Mouse (Mus musculus) yolk sac, embryonic 10.5 days (tissue): ENCODE data around the gene Prss27.
"Not testable (repeated sequence)": the region's sequence is repeated elsewhere in the genome, so short reads cannot be mapped to it uniquely, and the experiment has no call there.

Source experiments
- DNase-seq: peaks from one replicate; pipeline ENCODE4 v3.0.0-alpha.2; 2017; ENCODE audit warnings: low spot score

The Prss27 gene

DNA sequence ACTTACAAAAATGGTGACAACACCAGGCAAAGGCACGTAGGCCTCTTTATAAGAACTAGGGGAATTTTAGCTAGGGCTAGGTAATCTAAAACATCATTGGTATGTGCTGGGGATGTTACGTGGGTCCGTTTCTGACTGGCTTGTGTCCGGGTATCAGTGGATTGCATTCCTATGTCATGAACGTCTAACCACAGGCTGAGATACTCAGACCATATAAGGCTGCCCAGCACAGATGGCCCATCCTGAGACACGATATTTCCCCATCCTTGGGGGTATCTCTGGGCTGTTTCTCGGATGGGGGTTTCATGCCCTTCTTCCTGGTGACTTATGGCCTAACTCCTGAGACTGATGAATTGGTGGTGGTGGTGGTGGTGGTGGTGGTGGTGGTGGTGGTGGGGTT, 2.9 kb upstream of the Prss27 start:
- DNase-seq = no peak

GRCm38 (mm10) chr17:24036954-24037353, 990 bp upstream of the Prss27 start:
- no peak for DNase-seq

GRCm38 (mm10) chr17:24037360-24037759, 584 bp upstream of the Prss27 start:
- DNase-seq = no peak

DNA sequence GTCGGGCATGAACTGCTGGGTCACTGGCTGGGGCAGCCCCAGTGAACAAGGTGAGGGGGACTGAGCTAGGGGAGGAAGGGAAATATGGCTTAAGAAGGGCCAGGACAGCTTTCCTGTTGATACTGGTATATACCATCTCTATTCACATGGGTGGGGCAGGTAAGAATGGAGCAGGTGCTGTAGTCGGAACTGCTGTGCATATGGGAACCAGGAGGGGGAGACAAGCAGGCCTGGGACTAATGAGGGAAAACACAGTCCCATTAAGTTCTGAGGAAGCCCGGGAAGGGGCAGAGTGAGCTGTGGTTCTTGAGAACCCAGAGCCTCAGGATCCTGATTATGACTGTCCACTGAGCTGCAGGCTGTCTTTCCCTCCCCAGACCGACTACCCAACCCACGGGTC, 6.5 kb downstream of the Prss27 start:
- DNase-seq = no peak

DNA sequence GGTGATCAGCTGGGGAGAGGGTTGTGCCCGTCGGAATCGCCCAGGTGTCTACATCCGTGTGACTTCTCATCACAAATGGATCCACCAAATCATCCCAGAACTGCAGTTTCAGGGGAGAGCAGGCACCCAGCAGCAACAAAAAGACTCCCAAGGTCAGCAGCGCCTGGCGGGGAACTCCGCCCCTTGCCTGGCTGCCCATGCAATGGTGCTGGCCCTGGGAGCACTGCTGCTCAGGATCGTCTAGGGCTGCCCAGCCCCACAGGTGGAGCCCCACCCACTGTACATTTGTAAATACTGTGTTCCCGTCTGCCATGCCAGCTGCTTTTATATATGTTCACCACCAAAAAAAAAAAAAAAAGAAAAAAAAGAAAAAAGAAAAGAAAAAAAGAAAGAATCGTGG, 7.7 kb downstream of the Prss27 start:
- DNase-seq = no peak

- peak; percentile 23 for DNase-seq
Observed at GRCm38 (mm10) chr17:24046026-24046425, 8.1 kb downstream of the Prss27 start.

- no peak for DNase-seq
Observed at GRCm38 (mm10) chr17:24048053-24048452, 10.1 kb downstream of the Prss27 start.

GRCm38 (mm10) chr17:24049008-24049407, 11.1 kb downstream of the Prss27 start:
- no peak for DNase-seq

GRCm38 (mm10) chr17:24056636-24057625, 19.0 kb downstream of the Prss27 start:
- DNase-seq = peak; percentile 82

- no peak for DNase-seq
Observed at GRCm38 (mm10) chr17:24057730-24058245, 19.8 kb downstream of the Prss27 start.

DNA sequence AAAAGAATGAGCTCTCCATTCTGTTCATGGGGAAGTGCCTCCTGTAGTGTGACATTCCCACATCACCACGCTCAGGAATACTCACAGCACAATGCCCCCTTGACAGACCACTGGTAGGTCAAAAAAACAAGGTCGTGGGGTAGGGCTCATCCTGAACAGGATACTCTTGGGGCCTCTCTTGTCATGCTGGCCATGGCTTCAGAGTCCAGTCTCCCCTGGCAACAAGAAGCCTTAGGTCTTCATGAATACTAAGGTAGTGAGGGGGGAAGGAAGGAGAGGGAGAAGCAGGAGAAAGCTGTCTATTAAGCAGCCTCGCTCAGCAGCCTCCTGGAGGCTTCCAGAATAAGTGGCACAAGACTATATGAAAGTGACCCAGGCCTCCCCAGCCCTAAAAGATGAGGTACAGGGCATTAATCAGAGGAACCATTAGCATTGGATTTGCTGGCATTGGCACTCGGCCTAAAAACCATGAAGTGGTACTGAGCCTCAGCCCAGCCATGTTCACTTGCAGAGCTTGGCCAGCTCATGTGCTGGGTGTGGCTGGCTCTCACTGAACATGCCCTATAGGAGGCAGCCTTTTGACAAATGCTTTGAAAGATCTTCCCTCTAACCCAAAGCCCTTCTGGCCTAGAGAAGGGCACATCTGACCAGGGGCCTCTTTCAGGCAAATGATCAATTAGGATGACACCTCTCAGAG, 24.7 kb downstream of the Prss27 start:
- no peak for DNase-seq

DNA sequence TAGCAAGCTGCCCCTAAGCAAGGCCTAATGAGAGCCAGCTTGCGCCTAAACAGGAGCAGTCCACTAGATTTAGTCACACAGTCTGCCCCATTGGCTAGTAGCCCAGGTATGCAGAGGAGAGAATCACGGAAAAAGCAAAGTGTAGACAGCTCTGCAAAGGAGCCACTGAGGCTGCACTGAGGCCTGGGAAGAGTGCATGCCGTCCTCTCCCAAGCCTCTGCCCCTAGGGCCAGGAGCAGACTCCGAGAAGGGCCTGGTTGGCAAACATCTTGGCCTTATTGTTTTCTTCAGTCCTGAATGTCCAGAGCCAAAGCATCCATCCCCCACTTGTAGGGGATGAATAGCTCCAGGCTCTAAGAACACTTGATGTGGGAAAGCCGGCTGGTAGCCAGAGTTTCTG, 30.3 kb downstream of the Prss27 start:
- no peak for DNase-seq

DNA sequence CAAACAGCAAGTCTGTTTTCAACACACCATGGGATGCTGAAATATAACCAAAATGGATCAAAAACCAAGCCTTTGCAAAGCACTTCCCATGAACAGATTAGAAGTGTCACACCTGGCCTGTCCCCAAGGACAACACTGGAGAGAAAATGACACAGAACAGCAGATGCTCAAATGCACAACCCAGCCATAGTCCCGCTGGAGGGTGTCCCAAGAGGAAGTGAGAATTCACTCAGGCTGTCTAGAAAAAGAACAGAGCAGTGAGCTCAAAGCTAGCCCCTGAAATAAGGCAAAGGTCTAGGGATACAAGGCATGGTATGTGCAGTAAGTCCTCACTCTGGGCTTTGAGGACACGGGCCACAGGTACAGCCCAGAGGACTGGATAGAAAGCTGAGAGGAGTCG, 31.6 kb downstream of the Prss27 start:
- no peak for DNase-seq

DNA sequence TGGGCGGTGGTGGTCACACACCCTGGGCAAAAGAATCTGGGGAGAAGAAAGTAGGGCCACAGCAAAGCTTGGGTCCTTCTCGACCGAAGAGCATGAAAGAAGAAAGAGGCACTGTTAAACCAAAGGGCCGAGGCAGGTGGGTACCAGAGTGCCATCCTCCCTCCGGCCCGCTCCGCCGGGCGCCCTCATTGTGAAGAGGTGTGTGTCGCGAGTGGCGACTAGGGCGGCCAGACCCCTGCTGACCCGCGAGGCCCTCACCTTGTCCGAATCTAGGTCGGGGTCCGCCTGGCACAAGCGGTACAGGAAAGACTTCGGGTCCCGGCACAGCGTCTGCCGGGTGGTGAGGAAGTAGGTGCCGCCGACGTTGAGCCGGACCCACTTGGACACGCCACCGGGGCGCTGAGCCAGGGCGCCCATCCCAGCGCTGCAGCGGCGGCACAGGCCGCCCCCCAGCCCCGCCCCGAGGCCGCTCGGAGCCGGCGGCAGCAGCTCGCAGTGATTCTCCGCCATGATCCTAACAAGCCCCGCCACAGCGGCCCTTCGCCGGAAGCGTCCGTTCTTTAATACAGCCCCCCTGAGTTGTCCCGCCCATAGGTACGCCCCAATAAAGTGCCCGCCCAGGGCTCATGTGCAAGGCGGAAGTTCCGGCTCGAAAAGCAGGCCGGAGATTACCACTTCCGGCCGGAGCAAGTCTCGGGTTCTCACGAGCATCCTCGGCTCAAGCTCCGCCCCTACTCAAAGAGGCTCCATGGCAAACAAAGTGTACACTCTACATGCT, 35.2 kb downstream of the Prss27 start, which contains the start of gene Kctd5:
Gene Kctd5, minus strand, starts transcription at position 567 of the 778 bp plus-strand sequence.
- DNase-seq = peak; percentile 93

- no peak for DNase-seq
Observed at GRCm38 (mm10) chr17:24077101-24077500, 39.2 kb downstream of the Prss27 start.

- DNase-seq = no peak
Observed at GRCm38 (mm10) chr17:24084593-24084992, 46.6 kb downstream of the Prss27 start.

- not testable (repeated sequence) for DNase-seq
Observed at GRCm38 (mm10) chr17:24086399-24086798, 48.5 kb downstream of the Prss27 start.

DNA sequence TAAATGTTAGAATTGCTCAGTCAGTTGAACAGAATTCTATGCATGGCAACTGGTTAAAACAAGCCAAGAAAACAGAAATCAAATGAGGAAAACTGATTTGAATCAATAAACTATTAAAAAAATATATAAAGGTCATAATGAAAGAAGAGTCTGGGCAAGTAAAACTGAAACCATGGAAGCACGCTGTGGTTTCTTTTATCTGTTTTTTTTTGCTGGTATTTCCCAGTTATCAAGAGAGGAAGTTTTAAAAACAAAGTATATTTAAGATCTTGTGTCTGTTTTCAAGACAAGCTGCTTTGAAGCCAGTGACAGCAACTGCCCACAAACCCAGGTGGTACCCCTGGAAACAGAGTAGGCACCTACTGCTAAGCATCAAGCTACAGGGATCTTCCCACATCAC, 52.6 kb downstream of the Prss27 start:
- no peak for DNase-seq
